Mouse (Mus musculus) CH12.LX (cell line): Measurements from ENCODE around the gene Pla2g2d. TPM values are rescaled to one million over a fixed set of nuclear protein-coding genes. Genes with fewer than 3 reads are reported as not detected.

Source experiments
- DNase-seq: peaks from one replicate; pipeline ENCODE4 v3.0.0-alpha.2; 2013; ENCODE audit errors: extremely low read depth
- H3K27ac ChIP-seq: 2 replicates; pipeline ENCODE4 v1.5.1; 2012; ENCODE audit warnings: low read depth, mild to moderate bottlenecking, control low read depth, moderate library complexity; ENCODE audit not compliant: insufficient read depth
- H3K27me3 ChIP-seq: replicated peaks from 2 replicates; pipeline ENCODE3; 2012; ENCODE audit warnings: inconsistent platforms
- H3K36me3 ChIP-seq, 2 experiments: replicated peaks in 1 of 2; 2 replicates each; pipeline versions ENCODE3 to v1.6.1; 2012; ENCODE audit warnings: inconsistent platforms in 1 of 2, low read length in 1 of 2, mild to moderate bottlenecking in 1 of 2, mixed read lengths in 1 of 2, moderate library complexity in 1 of 2; ENCODE audit not compliant: control insufficient read depth in 1 of 2, insufficient read depth in 1 of 2
- H3K4me1 ChIP-seq, 2 experiments: 2 replicates each; pipeline ENCODE4 v1.6.1; 2012; ENCODE audit warnings: inconsistent platforms in 1 of 2, moderate library complexity in 1 of 2; ENCODE audit not compliant: insufficient read depth in 2 of 2, control insufficient read depth in 1 of 2
- H3K4me2 ChIP-seq: 2 replicates; pipeline ENCODE4 v1.6.1; 2012; ENCODE audit warnings: low read depth, mild to moderate bottlenecking, control low read depth; ENCODE audit not compliant: poor library complexity, insufficient read depth, severe bottlenecking
- H3K4me3 ChIP-seq, 3 experiments: fragments of 150-350 bp in 1 of 3; sonication (generic) in 1 of 3; replicated peaks in 1 of 3; 2 replicates each; pipeline versions ENCODE3 to v1.5.1; 2011 to 2012; ENCODE audit warnings: low read depth in 2 of 3, low read length in 2 of 3, mild to moderate bottlenecking in 2 of 3, moderate library complexity in 2 of 3, control low read depth in 1 of 3, improper control_type of control experiment in 1 of 3, inconsistent platforms in 1 of 3, mixed read lengths in 1 of 3; ENCODE audit not compliant: poor library complexity in 1 of 3
- H3K79me2 ChIP-seq: replicated peaks from 2 replicates; pipeline ENCODE4 v1.6.1; 2012; ENCODE audit warnings: mild to moderate bottlenecking, moderate library complexity; ENCODE audit not compliant: control insufficient read depth, poor library complexity, insufficient read depth, severe bottlenecking; ENCODE audit errors: extremely low read depth
- H3K9ac ChIP-seq: 2 replicates; pipeline ENCODE4 v1.6.1; 2012; ENCODE audit warnings: low read depth, mild to moderate bottlenecking, control low read depth, moderate library complexity; ENCODE audit not compliant: insufficient read depth
- H3K9me3 ChIP-seq: replicated peaks from 2 replicates; pipeline ENCODE3; 2012; ENCODE audit warnings: low read length, inconsistent platforms, mixed read lengths
- CTCF ChIP-seq, 2 experiments: IDR thresholded peaks in 1 of 2; conservative IDR thresholded peaks in 1 of 2; 2 replicates each; pipeline ENCODE4 v1.5.1; 2011 to 2012; ENCODE audit warnings: low read depth in 2 of 2, low read length in 2 of 2, improper control_type of control experiment in 1 of 2, inconsistent platforms in 1 of 2, mild to moderate bottlenecking in 1 of 2, moderate library complexity in 1 of 2
- E2F4 ChIP-seq: IDR thresholded peaks from 2 replicates; pipeline ENCODE4 v1.6.1; 2011; ENCODE audit warnings: low read depth, low read length, improper control_type of control experiment; ENCODE audit not compliant: insufficient replicate concordance
- ELF1 ChIP-seq: IDR thresholded peaks from 2 replicates; pipeline ENCODE4 v1.6.1; 2014; ENCODE audit warnings: low read depth, mild to moderate bottlenecking, inconsistent platforms, low read length, improper control_type of control experiment
- EP300 ChIP-seq: IDR thresholded peaks from 2 replicates; pipeline ENCODE4 v1.6.1; 2011; ENCODE audit warnings: low read length, improper control_type of control experiment
- GABPA ChIP-seq: IDR thresholded peaks from 2 replicates; pipeline ENCODE4 v1.6.1; 2012; ENCODE audit warnings: low read depth, low read length, improper control_type of control experiment, inconsistent platforms; ENCODE audit not compliant: insufficient replicate concordance
- JUND ChIP-seq: conservative IDR thresholded peaks from 2 replicates; pipeline ENCODE4 v1.6.1; 2011; ENCODE audit warnings: low read depth, low read length, improper control_type of control experiment
- KAT2A ChIP-seq: IDR thresholded peaks from 2 replicates; pipeline ENCODE4 v1.6.1; 2012; ENCODE audit warnings: low read length, improper control_type of control experiment, inconsistent platforms; ENCODE audit not compliant: insufficient replicate concordance
- MAFK ChIP-seq: IDR thresholded peaks from 2 replicates; pipeline ENCODE4 v1.6.1; 2011; ENCODE audit warnings: low read length, improper control_type of control experiment; ENCODE audit not compliant: insufficient replicate concordance
- MAZ ChIP-seq: IDR thresholded peaks from 2 replicates; pipeline ENCODE4 v1.6.1; 2012; ENCODE audit warnings: low read depth, mild to moderate bottlenecking, inconsistent platforms, low read length, improper control_type of control experiment, moderate library complexity
- MEF2A ChIP-seq: IDR thresholded peaks from 2 replicates; pipeline ENCODE4 v1.6.1; 2014; ENCODE audit warnings: low read depth, mild to moderate bottlenecking, inconsistent platforms, low read length, improper control_type of control experiment, borderline replicate concordance
- MYC ChIP-seq: IDR thresholded peaks from 2 replicates; pipeline ENCODE4 v1.6.1; 2011; ENCODE audit warnings: low read depth, mild to moderate bottlenecking, improper control_type of control experiment, low read length
- NRF1 ChIP-seq: IDR thresholded peaks from 2 replicates; pipeline ENCODE4 v1.6.1; 2014; ENCODE audit warnings: low read depth, mild to moderate bottlenecking, inconsistent platforms, low read length, improper control_type of control experiment, moderate library complexity
- PAX5 ChIP-seq: IDR thresholded peaks from 2 replicates; pipeline ENCODE4 v1.6.1; 2012; ENCODE audit warnings: low read length, inconsistent platforms, mixed read lengths
- POLR2AphosphoS2 ChIP-seq: IDR thresholded peaks from 2 replicates; pipeline ENCODE4 v1.6.1; 2011; ENCODE audit warnings: low read depth, low read length, improper control_type of control experiment
- RAD21 ChIP-seq: IDR thresholded peaks from 2 replicates; pipeline ENCODE4 v1.6.1; 2011; ENCODE audit warnings: low read depth, mild to moderate bottlenecking, low read length, improper control_type of control experiment, moderate library complexity
- SMC3 ChIP-seq: IDR thresholded peaks from 2 replicates; pipeline ENCODE4 v1.6.1; 2011; ENCODE audit warnings: low read depth, low read length, improper control_type of control experiment
- TCF12 ChIP-seq: IDR thresholded peaks from 2 replicates; pipeline ENCODE4 v1.6.1; 2014; ENCODE audit warnings: low read depth, mild to moderate bottlenecking, inconsistent platforms, low read length, improper control_type of control experiment
- UBTF ChIP-seq: IDR thresholded peaks from 2 replicates; pipeline ENCODE4 v1.6.1; 2012; ENCODE audit warnings: low read depth, mild to moderate bottlenecking, inconsistent platforms, low read length, improper control_type of control experiment, moderate library complexity
- USF1 ChIP-seq: IDR thresholded peaks from 2 replicates; pipeline ENCODE4 v1.6.1; 2014; ENCODE audit warnings: low read depth, mild to moderate bottlenecking, inconsistent platforms, low read length, improper control_type of control experiment
- USF2 ChIP-seq: conservative IDR thresholded peaks from 2 replicates; pipeline ENCODE4 v1.6.1; 2011; ENCODE audit warnings: low read depth, low read length, improper control_type of control experiment
- ZC3H11A ChIP-seq: IDR thresholded peaks from 2 replicates; pipeline ENCODE4 v1.6.1; 2012; ENCODE audit warnings: low read depth, mild to moderate bottlenecking, inconsistent platforms, low read length, improper control_type of control experiment
- ZNF384 ChIP-seq: IDR thresholded peaks from 2 replicates; pipeline ENCODE4 v1.6.1; 2012; ENCODE audit warnings: low read depth, low read length, improper control_type of control experiment, inconsistent platforms
- dilution Hi-C: fragments of 300-500 bp; cut with MboI; formaldehyde crosslinking; loops from 2 replicates; pipeline ENCODE4 v1.14.3; 2020; ENCODE audit warnings: low sequenced_read_pairs; ENCODE audit not compliant: extremely low pct_unique_long_range_greater_than_20kb, extremely low pct_ligation_motif_present
- in situ Hi-C: fragments of 300-500 bp; cut with MboI; formaldehyde crosslinking; loops from 3 replicates; pipeline ENCODE4 v1.14.3; 2019; ENCODE audit warnings: low sequenced_read_pairs, low pct_ligation_motif_present, low pct_unique_long_range_greater_than_20kb, mixed read lengths
- polyA plus RNA-seq: library from polyadenylated mRNA; unstranded; fragments of >175 nt; gene quantifications from 2 replicates; pipeline ENCODE4 v1.2.1, GENCODE M21; 2012; ENCODE audit warnings: low read depth; ENCODE audit not compliant: insufficient read length
- total RNA-seq, 2 experiments: library from RNA; depleted of rRNA; stranded (reverse); fragments of 300-350 nt in 1 of 2; fragments of >200 nt in 1 of 2; gene quantifications; 2 replicates each; pipeline ENCODE4 v1.2.3; 2012 to 2014

Pla2g2d gene
- total and polyA plus RNA-seq, 3 experiments = not detected

DNA sequence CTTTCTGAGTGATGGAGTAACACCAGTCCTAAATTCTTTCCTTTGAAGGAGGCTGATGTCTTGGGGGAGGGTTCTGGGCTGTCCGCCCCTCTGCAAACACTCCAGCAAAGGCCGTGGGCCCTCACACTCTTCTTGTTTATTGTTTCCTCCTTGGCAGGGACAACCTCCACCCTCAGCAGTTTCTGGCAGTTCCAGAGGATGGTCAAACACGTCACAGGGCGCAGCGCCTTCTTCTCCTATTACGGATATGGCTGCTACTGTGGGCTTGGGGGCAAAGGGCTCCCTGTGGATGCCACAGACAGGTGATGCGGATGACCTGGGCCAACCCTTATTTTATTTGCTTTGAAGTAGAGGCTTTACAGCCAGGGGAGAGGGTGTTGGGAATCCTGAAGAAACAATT lies 41.4 kb upstream of the Pla2g2d start:
- H3K27ac ChIP-seq = no peak overlapping the region
- H3K79me2 ChIP-seq = no peaks in the 10 kb centered on the region
- H3K27me3 ChIP-seq = peaks cover 97% of the 10 kb centered on the region
- H3K4me2 ChIP-seq = no peak overlapping the region
- peaks cover 10% of the 10 kb centered on the region for H3K9me3 ChIP-seq
- no peak overlapping the region for H3K4me3 ChIP-seq
- TF ChIP-seq EP300 (no peak), ZNF384 (no peak), KAT2A (no peak), PAX5 (no peak), CTCF (conservative IDR thresholded peaks at IDR 0.05 in 1 of 2, IDR thresholded peaks at IDR 0.05 in 1 of 2; ENCODE audit: low read depth in 2 of 2, low read length in 2 of 2) (no peak), ELF1 (no peak), MAZ (no peak), USF2 (no peak)
- TF ChIP-seq, all 38 proteins: peak for 0
- no peaks in the 10 kb centered on the region for H3K4me1 ChIP-seq
- no peaks in the 10 kb centered on the region for H3K36me3 ChIP-seq
- dilution Hi-C loops (no loop called here), in situ Hi-C loops (no loop called here)
- no peak overlapping the region for H3K9ac ChIP-seq
- DNase-seq = no peak

DNA sequence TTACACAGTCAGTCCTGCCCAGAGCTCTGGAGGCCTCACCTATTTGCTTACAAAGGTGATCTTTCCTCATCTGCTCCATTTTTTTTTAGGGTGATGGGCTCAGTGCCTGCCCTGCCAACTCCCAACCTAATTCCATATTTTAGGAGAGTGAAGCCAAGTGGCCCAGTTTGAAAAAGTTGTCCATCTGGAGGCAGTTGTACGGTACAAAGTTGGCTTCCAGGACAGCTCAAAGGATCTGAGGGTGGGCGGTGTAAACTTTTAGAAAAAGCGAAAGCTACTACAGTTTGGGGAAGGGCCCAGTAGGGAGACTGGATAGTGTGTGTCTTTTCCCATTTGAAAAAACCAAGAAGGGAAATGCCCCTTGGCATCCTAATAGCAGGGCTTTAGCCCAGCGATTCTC lies 40.7 kb upstream of the Pla2g2d start:
- H3K9me3 ChIP-seq = peaks cover 10% of the 10 kb centered on the region
- dilution Hi-C loops (no loop called here), in situ Hi-C loops (no loop called here)
- no peaks in the 10 kb centered on the region for H3K4me1 ChIP-seq
- H3K4me2 ChIP-seq = no peak overlapping the region
- H3K9ac ChIP-seq = no peak overlapping the region
- H3K36me3 ChIP-seq = no peaks in the 10 kb centered on the region
- TF ChIP-seq GABPA (no peak), TCF12 (no peak), UBTF (no peak), ZC3H11A (no peak), RAD21 (no peak), NRF1 (no peak), E2F4 (no peak), SMC3 (no peak), CTCF (conservative IDR thresholded peaks at IDR 0.05 in 1 of 2, IDR thresholded peaks at IDR 0.05 in 1 of 2; ENCODE audit: low read depth in 2 of 2, low read length in 2 of 2) (no peak), USF1 (no peak), MAFK (no peak), POLR2AphosphoS2 (no peak), EP300 (no peak), MYC (no peak), MEF2A (no peak), JUND (no peak)
- no peak for DNase-seq
- H3K27me3 ChIP-seq = peaks cover 96% of the 10 kb centered on the region
- H3K27ac ChIP-seq = no peak overlapping the region
- no peaks in the 10 kb centered on the region for H3K79me2 ChIP-seq
- no peak overlapping the region for H3K4me3 ChIP-seq
